Mouse (Mus musculus) embryonic facial prominence, embryonic 15.5 days (tissue): ENCODE data around the gene Olfr310. TPM values are rescaled to one million over a fixed set of nuclear protein-coding genes. Genes with fewer than 3 reads are reported as not detected.

Experiments
- ATAC-seq: fragments of 200-750 bp; cut with Nextera tagmentation; 2 replicates; pipeline ENCODE4 v1.8.0; 2017; ENCODE audit warnings: low read depth, moderate TSS enrichment; ENCODE audit not compliant: insufficient number of reproducible peaks, low FRiP score, low TSS enrichment
- H3K27ac ChIP-seq: fragments of 300-500 bp; sonication (generic); replicated peaks from 2 replicates; pipeline ENCODE4 v1.5.1; 2015; ENCODE audit warnings: mild to moderate bottlenecking, inconsistent platforms
- H3K27me3 ChIP-seq: fragments of 300-500 bp; sonication (generic); 2 replicates; pipeline ENCODE4 v1.6.1; 2015; ENCODE audit warnings: inconsistent platforms
- H3K36me3 ChIP-seq: fragments of 300-500 bp; sonication (generic); 2 replicates; pipeline ENCODE4 v1.6.1; 2015; ENCODE audit warnings: mild to moderate bottlenecking, inconsistent platforms
- H3K4me1 ChIP-seq: fragments of 300-500 bp; sonication (generic); 2 replicates; pipeline ENCODE4 v1.6.1; 2015; ENCODE audit warnings: inconsistent platforms
- H3K4me2 ChIP-seq: fragments of 300-500 bp; sonication (generic); replicated peaks from 2 replicates; pipeline ENCODE4 v1.6.1; 2015; ENCODE audit warnings: mild to moderate bottlenecking, inconsistent platforms
- H3K4me3 ChIP-seq: fragments of 300-500 bp; sonication (generic); replicated peaks from 2 replicates; pipeline ENCODE4 v1.5.1; 2015; ENCODE audit warnings: mild to moderate bottlenecking, inconsistent platforms
- H3K9ac ChIP-seq: fragments of 300-500 bp; sonication (generic); 2 replicates; pipeline ENCODE4 v1.6.1; 2015; ENCODE audit warnings: inconsistent platforms
- H3K9me3 ChIP-seq: fragments of 300-500 bp; sonication (generic); replicated peaks from 2 replicates; pipeline ENCODE4 v1.6.1; 2016; ENCODE audit warnings: inconsistent platforms
- WGBS: fragments of 180-500 bp; shearing (Covaris S2); methylation state at CpG from one replicate; pipeline ENCODE4 v1.1.7; 2015; 5-methylcytosine and 5-hydroxymethylcytosine counted together
- microRNA-seq: library from miRNA; unstranded; fragments of <30 nt; microRNA quantifications from one replicate; pipeline ENCODE4, GENCODE M21; 2016; ENCODE audit warnings: borderline number of aligned reads
- polyA plus RNA-seq: library from polyadenylated mRNA; unstranded; fragments of >200 nt; fragmentation: Nextera tagmentation; extraction: Ambion mirVana; gene quantifications from 2 replicates; pipeline ENCODE4 v1.2.1, GENCODE M21; 2015

Olfr310 gene
- 0.12 TPM in 1 of 2 replicates, not detected in the other for polyA plus RNA-seq

- Histone ChIP-seq H3K4me3 (no peak within 1 kb of the TSS), H3K4me1 (no peaks in the 10 kb centered on the region), H3K27me3 (no peaks in the 10 kb centered on the region), H3K27ac (no peak within 1 kb of the TSS), H3K36me3 (no peaks in the 10 kb centered on the region), H3K9ac (no peak within 1 kb of the TSS), H3K9me3 (no peaks in the 10 kb centered on the region), H3K4me2 (no peak within 1 kb of the TSS)
- 63% methylated on average over 1 of the region's 1 CpGs for WGBS
- no peak for ATAC-seq
These were observed at the start of gene Olfr310 for GRCm38 (mm10) chr7:86277072-86277471. Olfr310 (minus strand) TSS chr7:86277172.

DNA sequence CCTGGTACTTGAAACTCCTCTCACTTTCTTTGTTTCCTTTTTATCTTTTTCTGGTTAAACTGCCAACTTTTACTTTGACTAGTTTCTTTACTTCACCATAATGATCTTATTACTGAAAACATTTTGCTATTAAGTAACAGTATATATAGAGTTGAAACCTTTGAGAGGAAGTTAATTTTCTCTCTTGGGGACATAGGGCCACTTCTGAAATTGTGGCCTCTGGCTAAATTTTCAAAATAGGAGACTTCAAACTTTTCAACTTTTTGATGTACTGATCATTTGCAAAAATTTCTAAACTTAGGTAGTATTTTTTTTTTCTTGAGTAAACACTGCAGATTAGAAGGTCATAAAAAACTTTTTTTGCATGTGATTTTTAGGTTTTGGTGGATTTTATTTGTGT, 48.6 kb upstream of the Olfr310 start, which contains the start of gene Olfr308:
Gene Olfr308, minus strand, starts transcription at position 101 of the 400 bp plus-strand sequence.
- no peak within 1 kb of the TSS for H3K27ac ChIP-seq
- no peaks in the 10 kb centered on the region for H3K36me3 ChIP-seq
- H3K4me1 ChIP-seq = no peaks in the 10 kb centered on the region
- H3K9ac ChIP-seq = no peak within 1 kb of the TSS
- H3K9me3 ChIP-seq = no peaks in the 10 kb centered on the region
- H3K27me3 ChIP-seq = no peaks in the 10 kb centered on the region
- ATAC-seq = no peak
- no peak within 1 kb of the TSS for H3K4me2 ChIP-seq
- H3K4me3 ChIP-seq = no peak within 1 kb of the TSS

GRCm38 (mm10) chr7:86321323-86321722, 44.4 kb upstream of the Olfr310 start:
- H3K27ac ChIP-seq = no peak overlapping the region
- WGBS = 89% methylated on average over 2 of the region's 2 CpGs
- no peak overlapping the region for H3K4me2 ChIP-seq
- ATAC-seq = no peak
- no peak overlapping the region for H3K4me3 ChIP-seq
- H3K27me3 ChIP-seq = no peaks in the 10 kb centered on the region
- H3K9ac ChIP-seq = no peak overlapping the region
- no peaks in the 10 kb centered on the region for H3K36me3 ChIP-seq
- no peaks in the 10 kb centered on the region for H3K9me3 ChIP-seq
- no peaks in the 10 kb centered on the region for H3K4me1 ChIP-seq

GRCm38 (mm10) chr7:86313608-86314007, 36.6 kb upstream of the Olfr310 start, which contains the start of gene Olfr309:
Olfr309 (minus strand) TSS chr7:86313708.
- H3K36me3 ChIP-seq = no peaks in the 10 kb centered on the region
- no peak within 1 kb of the TSS for H3K27ac ChIP-seq
- no peak within 1 kb of the TSS for H3K9ac ChIP-seq
- H3K4me3 ChIP-seq = no peak within 1 kb of the TSS
- no peaks in the 10 kb centered on the region for H3K9me3 ChIP-seq
- no peaks in the 10 kb centered on the region for H3K27me3 ChIP-seq
- WGBS = 71% methylated on average over 2 of the region's 2 CpGs
- ATAC-seq = no peak
- H3K4me2 ChIP-seq = no peak within 1 kb of the TSS
- H3K4me1 ChIP-seq = no peaks in the 10 kb centered on the region

DNA sequence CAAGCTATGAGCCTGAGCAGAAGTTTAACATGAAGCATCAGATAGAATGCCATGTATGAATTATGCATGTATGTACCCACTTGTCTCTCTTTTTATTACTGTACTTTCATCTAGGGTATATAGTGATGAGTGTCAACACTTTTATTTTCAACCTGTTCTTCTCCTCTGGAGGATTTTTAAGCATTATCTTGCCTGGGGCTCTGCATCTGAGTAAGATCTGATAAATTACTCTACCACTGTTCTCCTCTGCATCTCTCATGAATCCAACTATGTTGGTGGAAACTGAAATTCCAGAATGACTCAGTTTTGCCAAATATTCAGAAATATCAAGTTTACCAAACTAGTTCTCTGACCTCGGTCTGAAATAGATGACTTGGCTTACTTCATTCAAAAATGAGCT, 30.8 kb downstream of the Olfr310 start, which contains the start of gene Vmn2r76:
Gene Vmn2r76, minus strand, starts transcription at position 101 of the 400 bp plus-strand sequence.
- Histone ChIP-seq H3K4me2 (no peak within 1 kb of the TSS), H3K4me3 (no peak within 1 kb of the TSS), H3K4me1 (no peaks in the 10 kb centered on the region), H3K36me3 (no peaks in the 10 kb centered on the region), H3K27me3 (no peaks in the 10 kb centered on the region), H3K9me3 (no peaks in the 10 kb centered on the region), H3K9ac (no peak within 1 kb of the TSS), H3K27ac (no peak within 1 kb of the TSS)
- WGBS = 73% methylated on average over 1 of the region's 1 CpGs
- ATAC-seq = no peak

Small RNAs within 50 kb of the gene (microRNA-seq; reads per million reads assigned to microRNA genes)
- gene Gm23192 = not detected

Other genes starting within 250 kb of the Olfr310 start
- gene Vmn2r75, start 105.4 kb downstream of the Olfr310 start, polyA plus RNA-seq = not detected in 2 replicates
- gene Vmn2r76, start 30.9 kb downstream of the Olfr310 start, polyA plus RNA-seq = not detected in 2 replicates
- 0.08 and 0.17 TPM in 2 replicates for gene Olfr309, start 36.5 kb upstream of the Olfr310 start, polyA plus RNA-seq
- not detected in 2 replicates for gene Olfr308, start 48.5 kb upstream of the Olfr310 start, polyA plus RNA-seq
- gene Olfr307, start 60.4 kb upstream of the Olfr310 start, polyA plus RNA-seq = not detected in 2 replicates
- not detected in 2 replicates for gene Olfr305, start 89.8 kb upstream of the Olfr310 start, polyA plus RNA-seq
- gene Olfr304, start 109.5 kb upstream of the Olfr310 start, polyA plus RNA-seq = not detected in 2 replicates
- gene Olfr303, start 120.6 kb upstream of the Olfr310 start, polyA plus RNA-seq = not detected in 2 replicates
- 0.08 and 0.13 TPM in 2 replicates for gene Olfr301, start 126.7 kb upstream of the Olfr310 start, polyA plus RNA-seq
- 0.19 TPM in 1 of 2 replicates, not detected in the other for gene Olfr299, start 182.7 kb upstream of the Olfr310 start, polyA plus RNA-seq
- gene Olfr298, start 215.3 kb upstream of the Olfr310 start, polyA plus RNA-seq = 0.43 TPM in 1 of 2 replicates, not detected in the other
- not detected in 2 replicates for gene Olfr297, start 242.8 kb upstream of the Olfr310 start, polyA plus RNA-seq